Mouse (Mus musculus) liver, embryonic 15.5 days (tissue): ENCODE measurements around the gene Gm49383. TPM values are rescaled to one million over a fixed set of nuclear protein-coding genes. Genes with fewer than 3 reads are reported as not detected.

ENCODE experiments used
- microRNA-seq: library from miRNA; unstranded; fragments of <30 nt; microRNA quantifications from one replicate; pipeline ENCODE4, GENCODE M21; 2016
- polyA plus RNA-seq: library from polyadenylated mRNA; unstranded; fragments of >200 nt; fragmentation: Nextera tagmentation; extraction: Ambion mirVana; gene quantifications from 2 replicates; pipeline ENCODE4 v1.2.1, GENCODE M21; 2015

Gm49383 gene
- polyA plus RNA-seq, 1 experiment from 2014 or later: 18.8 TPM

Small RNA genes within 50 kb of the gene (microRNA-seq; reads per million reads assigned to microRNA genes)
- gene Gm47287 (not detected), gene Gm47295 (not detected)

Other genes starting within 250 kb of the Gm49383 start
- gene Rps29, start 37.9 kb downstream of the Gm49383 start, polyA plus RNA-seq: 821 and 1,046 TPM in 2 replicates
- 16.6 and 17.6 TPM in 2 replicates for gene Lrr1, start 28.3 kb downstream of the Gm49383 start, polyA plus RNA-seq
- gene Rpl36al, start 13.0 kb downstream of the Gm49383 start, polyA plus RNA-seq: 349 and 436 TPM in 2 replicates
- gene Mgat2, start 12.9 kb downstream of the Gm49383 start, polyA plus RNA-seq: 25.8 and 26.7 TPM in 2 replicates
- gene Dnaaf2, start 1.3 kb upstream of the Gm49383 start, polyA plus RNA-seq: 5.0 and 5.3 TPM in 2 replicates
- gene Gm49384, start 7.2 kb upstream of the Gm49383 start, polyA plus RNA-seq: 16.7 and 17.5 TPM in 2 replicates
- gene Pole2, start 31.1 kb upstream of the Gm49383 start, polyA plus RNA-seq: 20.3 and 21.4 TPM in 2 replicates
- 1.9 and 2.1 TPM in 2 replicates for gene Klhdc1, start 44.1 kb upstream of the Gm49383 start, polyA plus RNA-seq
- gene Klhdc2, start 99.6 kb upstream of the Gm49383 start, polyA plus RNA-seq: 82.8 and 83.0 TPM in 2 replicates
- gene Nemf, start 160.1 kb upstream of the Gm49383 start, polyA plus RNA-seq: 33.1 and 35.3 TPM in 2 replicates
- gene Arf6, start 175.0 kb upstream of the Gm49383 start, polyA plus RNA-seq: 33.0 and 33.3 TPM in 2 replicates
- gene Gm9887, start 175.4 kb upstream of the Gm49383 start, polyA plus RNA-seq: 0.56 and 1.2 TPM in 2 replicates